Mouse (Mus musculus): ENCODE results near the gene Trpv2.

Trpv2 gene

GRCm38 (mm10) chr11:62558961-62559646, 15.2 kb upstream of the Trpv2 start:
- DNase-seq: no peak

GRCm38 (mm10) chr11:62560463-62561016, 13.7 kb upstream of the Trpv2 start:
- DNase-seq: peak; percentile 23

GRCm38 (mm10) chr11:62563590-62563989, 10.7 kb upstream of the Trpv2 start:
- DNase-seq: no peak

GRCm38 (mm10) chr11:62565747-62566146, 8.5 kb upstream of the Trpv2 start:
- DNase-seq: no peak

GRCm38 (mm10) chr11:62566211-62566610, 8.1 kb upstream of the Trpv2 start:
- no peak for DNase-seq

GRCm38 (mm10) chr11:62568300-62568699, 6.0 kb upstream of the Trpv2 start:
- DNase-seq: no peak

GRCm38 (mm10) chr11:62574703-62575085, 408 bp downstream of the Trpv2 start:
- DNase-seq: no peak

GRCm38 (mm10) chr11:62575297-62575658, 992 bp downstream of the Trpv2 start:
- peak; percentile 92 for DNase-seq

- DNase-seq: peak; percentile 33
These were observed 1.6 kb downstream of the Trpv2 start for GRCm38 (mm10) chr11:62575659-62576438.

GRCm38 (mm10) chr11:62576530-62577152, 2.4 kb downstream of the Trpv2 start:
- DNase-seq: no peak

- DNase-seq: no peak
These were observed 8.7 kb downstream of the Trpv2 start for GRCm38 (mm10) chr11:62583031-62583430.

GRCm38 (mm10) chr11:62584671-62585206, 10.5 kb downstream of the Trpv2 start:
- DNase-seq: no peak

- DNase-seq: no peak
These were observed 12.7 kb downstream of the Trpv2 start for GRCm38 (mm10) chr11:62587034-62587433.

- DNase-seq: no peak
These were observed 15.1 kb downstream of the Trpv2 start for GRCm38 (mm10) chr11:62589391-62589790.

- DNase-seq: no peak
These were observed 16.7 kb downstream of the Trpv2 start for GRCm38 (mm10) chr11:62591026-62591425.

- peak; percentile 30 for DNase-seq
These were observed 17.8 kb downstream of the Trpv2 start for GRCm38 (mm10) chr11:62591904-62592575.

GRCm38 (mm10) chr11:62598571-62598970, 24.3 kb downstream of the Trpv2 start:
- no peak for DNase-seq

GRCm38 (mm10) chr11:62601732-62602618, 27.7 kb downstream of the Trpv2 start:
- peak; percentile 47 for DNase-seq

GRCm38 (mm10) chr11:62602619-62603311, 28.5 kb downstream of the Trpv2 start:
- DNase-seq: peak; percentile 100

- DNase-seq: peak; percentile 29
These were observed 29.2 kb downstream of the Trpv2 start for GRCm38 (mm10) chr11:62603312-62604056.
